Mouse (Mus musculus) frontal cortex, adult (tissue): ENCODE data around the gene Aldh6a1.

Experiments used
- ATAC-seq: cut with Nextera tagmentation; 2 replicates; pipeline ENCODE4 v1.9.2; 2017; ENCODE audit warnings: mild to moderate bottlenecking, moderate library complexity, mixed read lengths; ENCODE audit not compliant: low TSS enrichment

Aldh6a1 gene

GRCm38 (mm10) chr12:84382369-84382768 lies 68.4 kb downstream of the Aldh6a1 start:
- ATAC-seq = no peak
